Mouse (Mus musculus) CH12.LX (cell line): ENCODE results near the gene Ubtf. TPM values are rescaled to one million over a fixed set of nuclear protein-coding genes. Genes with fewer than 3 reads are reported as not detected.

Experiments used
- DNase-seq: peaks from one replicate; pipeline ENCODE4 v3.0.0-alpha.2; 2013; ENCODE audit errors: extremely low read depth
- H3K27ac ChIP-seq: 2 replicates; pipeline ENCODE4 v1.5.1; 2012; ENCODE audit warnings: low read depth, mild to moderate bottlenecking, control low read depth, moderate library complexity; ENCODE audit not compliant: insufficient read depth
- H3K27me3 ChIP-seq: replicated peaks from 2 replicates; pipeline ENCODE3; 2012; ENCODE audit warnings: inconsistent platforms
- H3K36me3 ChIP-seq, 2 experiments: replicated peaks in 1 of 2; 2 replicates each; pipeline versions ENCODE3 to v1.6.1; 2012; ENCODE audit warnings: inconsistent platforms in 1 of 2, low read length in 1 of 2, mild to moderate bottlenecking in 1 of 2, mixed read lengths in 1 of 2, moderate library complexity in 1 of 2; ENCODE audit not compliant: control insufficient read depth in 1 of 2, insufficient read depth in 1 of 2
- H3K4me1 ChIP-seq, 2 experiments: 2 replicates each; pipeline ENCODE4 v1.6.1; 2012; ENCODE audit warnings: inconsistent platforms in 1 of 2, moderate library complexity in 1 of 2; ENCODE audit not compliant: insufficient read depth in 2 of 2, control insufficient read depth in 1 of 2
- H3K4me2 ChIP-seq: 2 replicates; pipeline ENCODE4 v1.6.1; 2012; ENCODE audit warnings: low read depth, mild to moderate bottlenecking, control low read depth; ENCODE audit not compliant: poor library complexity, insufficient read depth, severe bottlenecking
- H3K4me3 ChIP-seq, 3 experiments: fragments of 150-350 bp in 1 of 3; sonication (generic) in 1 of 3; replicated peaks in 1 of 3; 2 replicates each; pipeline versions ENCODE3 to v1.5.1; 2011 to 2012; ENCODE audit warnings: low read depth in 2 of 3, low read length in 2 of 3, mild to moderate bottlenecking in 2 of 3, moderate library complexity in 2 of 3, control low read depth in 1 of 3, improper control_type of control experiment in 1 of 3, inconsistent platforms in 1 of 3, mixed read lengths in 1 of 3; ENCODE audit not compliant: poor library complexity in 1 of 3
- H3K79me2 ChIP-seq: replicated peaks from 2 replicates; pipeline ENCODE4 v1.6.1; 2012; ENCODE audit warnings: mild to moderate bottlenecking, moderate library complexity; ENCODE audit not compliant: control insufficient read depth, poor library complexity, insufficient read depth, severe bottlenecking; ENCODE audit errors: extremely low read depth
- H3K9ac ChIP-seq: 2 replicates; pipeline ENCODE4 v1.6.1; 2012; ENCODE audit warnings: low read depth, mild to moderate bottlenecking, control low read depth, moderate library complexity; ENCODE audit not compliant: insufficient read depth
- H3K9me3 ChIP-seq: replicated peaks from 2 replicates; pipeline ENCODE3; 2012; ENCODE audit warnings: low read length, inconsistent platforms, mixed read lengths
- BHLHE40 ChIP-seq: IDR thresholded peaks from 2 replicates; pipeline ENCODE4 v1.6.1; 2011; ENCODE audit warnings: mild to moderate bottlenecking, low read depth, low read length, improper control_type of control experiment
- CHD1 ChIP-seq: IDR thresholded peaks from 2 replicates; pipeline ENCODE4 v1.6.1; 2012; ENCODE audit warnings: low read depth, low read length, improper control_type of control experiment, inconsistent platforms
- CHD2 ChIP-seq: IDR thresholded peaks from 2 replicates; pipeline ENCODE4 v1.6.1; 2011; ENCODE audit warnings: low read length, improper control_type of control experiment
- E2F4 ChIP-seq: IDR thresholded peaks from 2 replicates; pipeline ENCODE4 v1.6.1; 2011; ENCODE audit warnings: low read depth, low read length, improper control_type of control experiment; ENCODE audit not compliant: insufficient replicate concordance
- ELF1 ChIP-seq: IDR thresholded peaks from 2 replicates; pipeline ENCODE4 v1.6.1; 2014; ENCODE audit warnings: low read depth, mild to moderate bottlenecking, inconsistent platforms, low read length, improper control_type of control experiment
- EP300 ChIP-seq: IDR thresholded peaks from 2 replicates; pipeline ENCODE4 v1.6.1; 2011; ENCODE audit warnings: low read length, improper control_type of control experiment
- ETS1 ChIP-seq: conservative IDR thresholded peaks from 2 replicates; pipeline ENCODE4 v1.6.1; 2012; ENCODE audit warnings: low read depth, mild to moderate bottlenecking, inconsistent platforms, low read length, improper control_type of control experiment, moderate library complexity
- GABPA ChIP-seq: IDR thresholded peaks from 2 replicates; pipeline ENCODE4 v1.6.1; 2012; ENCODE audit warnings: low read depth, low read length, improper control_type of control experiment, inconsistent platforms; ENCODE audit not compliant: insufficient replicate concordance
- IRF4 ChIP-seq: IDR thresholded peaks from 2 replicates; pipeline ENCODE4 v1.6.1; 2014; ENCODE audit warnings: low read depth, mild to moderate bottlenecking, inconsistent platforms, low read length, improper control_type of control experiment
- JUN ChIP-seq: IDR thresholded peaks from 2 replicates; pipeline ENCODE4 v1.6.1; 2011; ENCODE audit warnings: low read depth, mild to moderate bottlenecking, low read length, improper control_type of control experiment, moderate library complexity; ENCODE audit not compliant: insufficient read depth
- JUND ChIP-seq: conservative IDR thresholded peaks from 2 replicates; pipeline ENCODE4 v1.6.1; 2011; ENCODE audit warnings: low read depth, low read length, improper control_type of control experiment
- KAT2A ChIP-seq: IDR thresholded peaks from 2 replicates; pipeline ENCODE4 v1.6.1; 2012; ENCODE audit warnings: low read length, improper control_type of control experiment, inconsistent platforms; ENCODE audit not compliant: insufficient replicate concordance
- MAFK ChIP-seq: IDR thresholded peaks from 2 replicates; pipeline ENCODE4 v1.6.1; 2011; ENCODE audit warnings: low read length, improper control_type of control experiment; ENCODE audit not compliant: insufficient replicate concordance
- MAX ChIP-seq: IDR thresholded peaks from 2 replicates; pipeline ENCODE4 v1.6.1; 2011; ENCODE audit warnings: low read length, improper control_type of control experiment
- MAZ ChIP-seq: IDR thresholded peaks from 2 replicates; pipeline ENCODE4 v1.6.1; 2012; ENCODE audit warnings: low read depth, mild to moderate bottlenecking, inconsistent platforms, low read length, improper control_type of control experiment, moderate library complexity
- MEF2A ChIP-seq: IDR thresholded peaks from 2 replicates; pipeline ENCODE4 v1.6.1; 2014; ENCODE audit warnings: low read depth, mild to moderate bottlenecking, inconsistent platforms, low read length, improper control_type of control experiment, borderline replicate concordance
- MXI1 ChIP-seq: IDR thresholded peaks from 2 replicates; pipeline ENCODE4 v1.6.1; 2011; ENCODE audit warnings: mild to moderate bottlenecking, low read depth, low read length, improper control_type of control experiment
- MYC ChIP-seq: IDR thresholded peaks from 2 replicates; pipeline ENCODE4 v1.6.1; 2011; ENCODE audit warnings: low read depth, mild to moderate bottlenecking, improper control_type of control experiment, low read length
- NELFE ChIP-seq: IDR thresholded peaks from 2 replicates; pipeline ENCODE4 v1.6.1; 2011; ENCODE audit warnings: low read depth, low read length, improper control_type of control experiment
- NRF1 ChIP-seq: IDR thresholded peaks from 2 replicates; pipeline ENCODE4 v1.6.1; 2014; ENCODE audit warnings: low read depth, mild to moderate bottlenecking, inconsistent platforms, low read length, improper control_type of control experiment, moderate library complexity
- PAX5 ChIP-seq: IDR thresholded peaks from 2 replicates; pipeline ENCODE4 v1.6.1; 2012; ENCODE audit warnings: low read length, inconsistent platforms, mixed read lengths
- POLR2A ChIP-seq: IDR thresholded peaks from 2 replicates; pipeline ENCODE4 v1.6.1; 2011; ENCODE audit warnings: low read depth, mild to moderate bottlenecking, improper control_type of control experiment, low read length
- POLR2AphosphoS2 ChIP-seq: IDR thresholded peaks from 2 replicates; pipeline ENCODE4 v1.6.1; 2011; ENCODE audit warnings: low read depth, low read length, improper control_type of control experiment
- RCOR1 ChIP-seq: conservative IDR thresholded peaks from 2 replicates; pipeline ENCODE4 v1.6.1; 2012; ENCODE audit warnings: low read depth, mild to moderate bottlenecking, inconsistent platforms, low read length, improper control_type of control experiment
- SIN3A ChIP-seq: IDR thresholded peaks from 2 replicates; pipeline ENCODE4 v1.6.1; 2012; ENCODE audit warnings: low read length, improper control_type of control experiment, inconsistent platforms
- SMC3 ChIP-seq: IDR thresholded peaks from 2 replicates; pipeline ENCODE4 v1.6.1; 2011; ENCODE audit warnings: low read depth, low read length, improper control_type of control experiment
- TBP ChIP-seq: conservative IDR thresholded peaks from 2 replicates; pipeline ENCODE4 v1.6.1; 2011; ENCODE audit warnings: low read depth, low read length, improper control_type of control experiment
- UBTF ChIP-seq: IDR thresholded peaks from 2 replicates; pipeline ENCODE4 v1.6.1; 2012; ENCODE audit warnings: low read depth, mild to moderate bottlenecking, inconsistent platforms, low read length, improper control_type of control experiment, moderate library complexity
- USF1 ChIP-seq: IDR thresholded peaks from 2 replicates; pipeline ENCODE4 v1.6.1; 2014; ENCODE audit warnings: low read depth, mild to moderate bottlenecking, inconsistent platforms, low read length, improper control_type of control experiment
- USF2 ChIP-seq: conservative IDR thresholded peaks from 2 replicates; pipeline ENCODE4 v1.6.1; 2011; ENCODE audit warnings: low read depth, low read length, improper control_type of control experiment
- ZKSCAN1 ChIP-seq: IDR thresholded peaks from 2 replicates; pipeline ENCODE4 v1.6.1; 2012; ENCODE audit warnings: low read depth, inconsistent platforms, low read length, improper control_type of control experiment, borderline replicate concordance
- ZMIZ1 ChIP-seq: IDR thresholded peaks from 2 replicates; pipeline ENCODE4 v1.6.1; 2012; ENCODE audit warnings: low read depth, mild to moderate bottlenecking, inconsistent platforms, low read length, improper control_type of control experiment
- ZNF384 ChIP-seq: IDR thresholded peaks from 2 replicates; pipeline ENCODE4 v1.6.1; 2012; ENCODE audit warnings: low read depth, low read length, improper control_type of control experiment, inconsistent platforms
- dilution Hi-C: fragments of 300-500 bp; cut with MboI; formaldehyde crosslinking; loops from 2 replicates; pipeline ENCODE4 v1.14.3; 2020; ENCODE audit warnings: low sequenced_read_pairs; ENCODE audit not compliant: extremely low pct_unique_long_range_greater_than_20kb, extremely low pct_ligation_motif_present
- in situ Hi-C: fragments of 300-500 bp; cut with MboI; formaldehyde crosslinking; loops from 3 replicates; pipeline ENCODE4 v1.14.3; 2019; ENCODE audit warnings: low sequenced_read_pairs, low pct_ligation_motif_present, low pct_unique_long_range_greater_than_20kb, mixed read lengths
- polyA plus RNA-seq: library from polyadenylated mRNA; unstranded; fragments of >175 nt; gene quantifications from 2 replicates; pipeline ENCODE4 v1.2.1, GENCODE M21; 2012; ENCODE audit warnings: low read depth; ENCODE audit not compliant: insufficient read length
- total RNA-seq, 2 experiments: library from RNA; depleted of rRNA; stranded (reverse); fragments of 300-350 nt in 1 of 2; fragments of >200 nt in 1 of 2; gene quantifications; 2 replicates each; pipeline ENCODE4 v1.2.3; 2012 to 2014

The Ubtf gene
- total and polyA plus RNA-seq, 3 experiments = 89.9 to 126 (median 124) TPM

DNA sequence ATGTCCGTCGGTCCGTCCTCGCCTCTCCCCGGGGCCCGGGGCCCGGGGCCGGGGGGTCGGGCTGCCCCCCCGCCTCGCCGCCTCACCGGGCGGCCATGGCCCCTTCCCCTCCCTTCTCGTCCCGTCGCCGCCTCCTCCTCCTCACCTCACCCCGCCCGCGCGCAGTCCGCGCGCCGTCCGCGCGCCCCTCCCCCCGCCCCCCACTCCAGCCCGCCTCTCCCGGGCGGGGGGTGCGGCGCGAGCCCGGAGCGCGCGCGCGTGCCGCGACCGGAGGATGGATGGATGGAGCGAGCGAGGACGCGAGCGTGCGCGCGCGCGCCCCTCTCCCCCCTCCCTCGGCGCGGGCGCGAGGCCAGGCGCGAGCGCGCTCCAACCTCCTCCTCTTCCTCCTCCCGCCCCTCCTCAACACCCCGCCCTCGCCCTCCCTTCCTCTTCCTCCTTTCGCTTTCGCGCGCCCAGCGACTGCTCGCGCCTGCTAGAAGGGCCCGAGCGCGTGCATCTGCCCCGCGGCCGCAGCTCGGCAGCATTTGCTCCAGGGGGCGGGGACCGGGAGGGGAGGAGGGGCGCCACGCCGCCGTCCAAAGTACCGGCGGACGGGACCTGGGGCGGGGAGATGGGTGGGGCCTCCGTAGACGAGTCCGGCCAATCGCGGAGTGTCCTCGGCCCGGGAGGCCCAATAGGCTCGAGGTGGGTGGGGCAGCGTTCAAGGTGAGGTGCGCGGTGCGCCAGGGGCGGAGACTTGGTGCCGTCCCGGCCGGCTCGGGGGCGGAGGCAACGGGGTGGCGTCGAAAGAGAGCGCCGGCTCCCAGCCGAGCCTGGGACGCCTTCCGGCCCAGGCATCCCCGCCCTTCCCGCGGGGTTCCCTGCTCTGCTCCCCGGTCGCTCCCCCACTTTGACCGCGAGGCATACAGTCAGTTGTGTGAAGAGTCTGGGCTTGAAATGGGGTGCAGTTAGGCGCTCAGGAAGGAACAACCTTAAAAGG lies 22.8 kb downstream of the Ubtf start, which contains the start of gene Atxn7l3 (continued):
- TF ChIP-seq MAFK = no peak

DNA sequence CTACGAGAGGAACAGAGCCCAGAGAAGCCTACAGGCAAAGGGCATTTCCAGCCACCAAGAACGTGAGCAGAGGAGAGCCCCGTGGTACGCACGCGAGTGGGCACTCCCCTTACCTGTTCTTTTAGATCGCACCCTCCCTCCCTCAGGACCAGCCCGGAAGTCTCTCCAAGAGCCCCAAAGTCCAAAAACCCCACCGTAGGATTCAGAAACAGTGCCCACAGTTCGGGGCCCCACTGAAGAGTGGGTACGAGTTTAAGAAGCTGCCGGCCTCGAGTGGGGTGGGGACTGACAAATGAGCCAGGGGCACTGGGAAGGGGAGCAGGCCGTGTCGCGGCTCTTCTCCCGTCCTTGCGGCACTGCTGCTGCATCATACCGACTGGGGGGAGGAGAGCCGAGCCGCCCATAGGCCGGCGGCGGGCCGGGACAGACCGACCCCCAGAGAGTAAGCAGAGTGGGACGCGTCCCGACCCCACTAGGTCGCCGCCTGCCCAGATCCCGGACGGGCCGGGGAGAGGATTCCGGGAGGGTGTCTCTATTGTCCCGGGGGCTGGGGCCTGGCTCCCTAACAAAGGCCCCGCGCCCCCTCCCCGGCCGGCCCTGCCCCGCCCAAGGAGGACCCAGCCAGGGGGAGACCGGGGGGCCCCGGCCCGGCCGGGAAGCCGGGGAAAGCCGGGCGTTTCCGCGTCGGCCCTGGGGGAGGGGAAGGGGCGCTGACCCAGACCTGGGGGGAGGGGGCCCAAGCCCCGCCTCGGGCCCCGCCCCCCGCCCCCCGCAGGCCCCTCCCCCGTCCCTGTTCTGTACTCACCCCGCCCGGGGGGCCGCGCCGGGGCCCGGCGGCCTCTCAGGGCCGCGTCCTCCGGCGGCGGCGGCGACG lies 23.7 kb downstream of the Ubtf start:
- in situ Hi-C loops (no loop called here), dilution Hi-C loops (no loop called here)
- H3K79me2 ChIP-seq = peaks cover 13% of the 10 kb centered on the region
- peaks cover 2% of the 10 kb centered on the region for H3K9me3 ChIP-seq
- peak; percentile 58 for DNase-seq
- H3K27ac ChIP-seq = peak overlapping the region; percentile 86
- peaks cover 12 to 47% of the 10 kb centered on the region in 2 experiments for H3K4me1 ChIP-seq
- peak overlapping the region; percentile 82 to 93 (median 88) for H3K4me3 ChIP-seq
- H3K36me3 ChIP-seq = peaks cover 30 to 42% of the 10 kb centered on the region in 2 experiments
- peak overlapping the region; percentile 80 for H3K4me2 ChIP-seq
- no peaks in the 10 kb centered on the region for H3K27me3 ChIP-seq
- H3K9ac ChIP-seq = peak overlapping the region; percentile 95
- TF ChIP-seq MAX (no peak), USF2 (no peak), PAX5 (no peak), NELFE (peak; percentile 8), USF1 (no peak), MYC (no peak), UBTF (no peak; the same call in none of the 2 replicates), MEF2A (0 out of 2 replicates have a peak, but pooled peaks have one; percentile 32), ZNF384 (no peak), RCOR1 (no peak), ZMIZ1 (peak; percentile 20; the same call in 1 of the 2 replicates), JUN (no peak), POLR2A (peak; percentile 6; the same call in 1 of the 2 replicates), EP300 (no peak), ELF1 (peak; percentile 71), CHD1 (no peak), ZKSCAN1 (no peak), GABPA (no peak), MAZ (peak; percentile 26), BHLHE40 (peak; percentile 91), E2F4 (no peak), SMC3 (no peak), TBP (no peak), ETS1 (no peak), MXI1 (peak; percentile 60; the same call in 1 of the 2 replicates), NRF1 (no peak), MAFK (no peak), KAT2A (no peak), JUND (no peak), SIN3A (peak; percentile 30; the same call in 1 of the 2 replicates), POLR2AphosphoS2 (no peak), IRF4 (peak; percentile 3; the same call in 1 of the 2 replicates), CHD2 (peak; percentile 89)
